Mouse (Mus musculus) cerebellum, adult 2 months (tissue): Measurements from ENCODE around the gene Smc4.

Source experiments
- CTCF ChIP-seq: fragments of 200-500 bp; IDR thresholded peaks from 2 replicates; pipeline ENCODE4 v1.5.1; 2011; ENCODE audit warnings: low read depth, mild to moderate bottlenecking, control low read depth, low read length, moderate library complexity, borderline replicate concordance; ENCODE audit not compliant: insufficient read depth
- POLR2A ChIP-seq: fragments of 200-500 bp; IDR thresholded peaks from 2 replicates; pipeline ENCODE4 v1.6.1; 2011; ENCODE audit warnings: low read length, control low read depth, borderline replicate concordance; ENCODE audit not compliant: insufficient read depth

- TF ChIP-seq CTCF (no peak), POLR2A (no peak)
Observed at GRCm38 (mm10) chr3:68974639-68975532, 29.7 kb upstream of the Smc4 start.
